Mouse (Mus musculus) heart, adult 8-10 months (tissue): ENCODE measurements around the gene Pnpla1. TPM values are rescaled to one million over a fixed set of nuclear protein-coding genes. Genes with fewer than 3 reads are reported as not detected.
"Not testable (repeated sequence)": the region's sequence is repeated elsewhere in the genome, so short reads cannot be mapped to it uniquely, and the experiment has no call there.

Source experiments
- DNase-seq: peaks from one replicate; pipeline ENCODE4 v3.0.0; 2022; ENCODE audit warnings: low spot score
- total RNA-seq, 4 experiments: library from RNA; stranded (reverse); gene quantifications; 2 replicates each; pipeline ENCODE4 v1.2.4; 2022

The Pnpla1 gene
- under 1 TPM in 2 of 4 experiments, not detected in 2; 0.05 to 0.11 TPM for total RNA-seq

DNA sequence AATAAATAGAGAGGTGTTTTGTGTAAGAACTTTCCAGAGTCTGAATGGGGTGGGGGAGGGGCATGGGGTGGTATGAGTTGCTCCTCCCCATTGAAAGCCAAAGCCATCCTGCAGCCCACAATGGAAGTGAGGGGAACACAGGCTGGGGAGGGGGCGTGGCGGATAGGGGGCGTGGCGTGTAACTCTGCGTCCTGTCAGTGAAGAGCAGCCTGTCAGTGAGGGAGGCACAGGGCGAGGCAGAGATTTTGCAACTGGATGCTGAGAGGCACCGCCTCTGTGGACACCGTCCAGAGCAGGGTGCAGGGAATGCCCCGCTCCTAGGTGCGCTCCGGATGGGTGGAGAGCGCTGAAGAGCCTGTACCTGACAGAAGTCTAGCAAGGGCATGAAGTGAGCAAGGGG, at the start of gene Pnpla1:
Gene Pnpla1 (plus strand): TSS at position 207 of the 400 bp plus-strand sequence.
- no peak for DNase-seq

GRCm38 (mm10) chr17:28808714-28809113, 49.5 kb upstream of the Pnpla1 start:
- no peak for DNase-seq

DNA sequence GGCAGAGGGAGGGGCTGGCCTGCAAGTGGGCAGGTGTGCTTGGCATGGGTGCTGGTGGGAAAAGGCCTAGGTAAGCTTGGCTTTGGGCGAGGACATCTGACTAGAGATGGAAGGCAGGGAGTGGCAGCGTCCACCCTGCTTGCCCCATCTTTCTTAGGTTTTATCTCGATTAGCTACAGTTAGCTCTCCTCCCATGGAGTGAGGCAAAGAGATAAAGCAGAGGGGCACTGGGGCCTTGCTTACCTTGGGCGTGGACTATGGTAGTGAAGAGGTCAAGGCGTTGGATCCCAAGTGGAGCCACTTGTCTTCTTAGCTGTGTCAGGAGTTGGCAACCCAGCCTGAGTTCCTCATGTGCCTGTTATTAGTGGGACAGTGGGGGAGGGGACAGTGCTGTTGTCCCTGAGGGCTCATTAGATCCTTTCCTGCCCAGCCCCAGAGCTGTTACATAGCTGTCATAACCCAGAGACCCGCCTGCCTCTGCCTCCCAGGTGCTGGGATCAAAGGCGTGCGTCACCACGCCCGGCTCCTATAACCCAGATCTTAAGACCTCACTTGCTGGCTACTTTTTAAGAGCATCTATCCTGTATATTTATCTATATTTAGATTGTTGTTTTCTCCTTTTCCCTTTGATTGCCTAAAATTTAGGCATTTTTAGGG, 48.9 kb upstream of the Pnpla1 start:
- no peak for DNase-seq

GRCm38 (mm10) chr17:28812345-28812744, 45.9 kb upstream of the Pnpla1 start:
- no peak for DNase-seq

DNA sequence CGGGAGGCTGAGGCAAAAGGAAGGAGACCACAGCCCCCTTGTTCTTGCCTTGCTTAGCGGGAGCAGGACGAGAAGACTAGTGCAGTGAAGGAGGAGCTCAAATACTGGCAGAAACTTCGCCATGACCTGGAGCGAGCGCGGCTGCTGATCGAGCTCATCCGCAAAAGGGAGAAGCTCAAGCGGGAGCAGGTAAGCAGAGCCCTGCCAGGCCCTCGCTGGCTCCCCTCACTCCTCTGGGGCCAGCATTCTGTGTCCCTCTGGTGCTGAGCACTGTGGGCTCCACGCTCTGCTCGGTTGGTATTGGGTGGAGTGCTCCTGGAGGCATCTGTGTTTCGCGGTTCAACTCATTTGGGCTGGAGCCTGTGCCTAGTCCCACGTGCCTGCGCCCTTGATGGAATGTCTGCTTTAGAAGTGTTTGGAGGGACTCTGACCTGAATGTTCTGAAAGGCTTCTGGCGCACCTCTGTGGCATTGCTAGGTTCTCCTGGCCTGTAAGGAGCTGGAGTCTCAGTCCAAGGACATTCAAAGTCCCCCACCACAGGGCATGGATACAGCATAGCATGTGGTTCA, 43.6 kb upstream of the Pnpla1 start:
- no peak for DNase-seq

DNA sequence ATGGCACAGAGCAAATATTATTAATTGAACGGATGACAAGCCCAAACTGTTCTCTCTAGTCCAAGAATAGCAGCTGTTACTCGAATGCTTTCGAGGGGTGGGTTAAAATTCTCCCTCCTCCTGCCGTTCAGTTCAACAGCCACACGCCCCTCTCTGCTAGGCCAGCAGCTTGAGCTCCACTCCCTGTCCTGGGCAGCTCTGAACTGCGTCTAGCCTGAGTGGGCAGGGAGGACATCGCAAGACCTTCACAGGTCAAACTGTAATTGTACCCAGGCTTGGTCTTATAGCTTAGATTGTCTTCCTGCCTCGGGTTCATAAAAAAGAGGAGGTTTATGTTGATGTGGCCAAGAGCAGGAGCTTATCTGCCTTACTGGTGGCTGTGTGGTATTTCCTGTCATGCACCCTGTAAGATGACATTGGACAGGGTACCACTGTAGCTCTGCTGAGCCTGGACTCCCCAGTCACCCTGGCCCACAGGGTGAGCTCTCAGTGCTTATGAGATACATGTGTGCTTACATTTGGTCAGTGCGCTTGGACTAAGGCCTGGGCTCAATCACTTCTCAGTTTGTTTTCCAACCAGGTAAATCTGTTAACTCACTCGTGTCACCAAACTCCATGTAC, 42.7 kb upstream of the Pnpla1 start:
- DNase-seq, result no peak

GRCm38 (mm10) chr17:28816326-28816725, 41.9 kb upstream of the Pnpla1 start:
- not testable (repeated sequence) for DNase-seq

- no peak for DNase-seq
These were observed 41.1 kb upstream of the Pnpla1 start for GRCm38 (mm10) chr17:28816875-28817811.

DNA sequence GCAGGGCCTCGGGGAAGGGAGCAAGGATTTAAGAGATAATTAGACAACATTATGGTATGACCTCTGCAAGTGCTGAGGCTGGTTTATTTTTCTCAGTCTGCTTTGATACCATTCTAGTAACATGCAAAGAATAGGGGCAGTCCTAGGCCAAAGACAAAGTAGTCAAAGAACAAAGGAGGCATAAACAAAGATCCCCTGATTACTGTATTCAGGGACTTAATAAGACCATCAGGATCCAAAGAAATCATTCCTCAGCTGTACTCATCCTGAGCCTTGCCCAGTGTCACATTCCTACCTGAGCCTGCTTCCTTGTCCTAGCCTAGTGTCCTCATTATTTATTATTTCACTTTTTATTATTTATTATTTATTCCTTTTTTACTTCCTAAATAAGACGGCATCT, 38.0 kb upstream of the Pnpla1 start:
- DNase-seq, result no peak

DNA sequence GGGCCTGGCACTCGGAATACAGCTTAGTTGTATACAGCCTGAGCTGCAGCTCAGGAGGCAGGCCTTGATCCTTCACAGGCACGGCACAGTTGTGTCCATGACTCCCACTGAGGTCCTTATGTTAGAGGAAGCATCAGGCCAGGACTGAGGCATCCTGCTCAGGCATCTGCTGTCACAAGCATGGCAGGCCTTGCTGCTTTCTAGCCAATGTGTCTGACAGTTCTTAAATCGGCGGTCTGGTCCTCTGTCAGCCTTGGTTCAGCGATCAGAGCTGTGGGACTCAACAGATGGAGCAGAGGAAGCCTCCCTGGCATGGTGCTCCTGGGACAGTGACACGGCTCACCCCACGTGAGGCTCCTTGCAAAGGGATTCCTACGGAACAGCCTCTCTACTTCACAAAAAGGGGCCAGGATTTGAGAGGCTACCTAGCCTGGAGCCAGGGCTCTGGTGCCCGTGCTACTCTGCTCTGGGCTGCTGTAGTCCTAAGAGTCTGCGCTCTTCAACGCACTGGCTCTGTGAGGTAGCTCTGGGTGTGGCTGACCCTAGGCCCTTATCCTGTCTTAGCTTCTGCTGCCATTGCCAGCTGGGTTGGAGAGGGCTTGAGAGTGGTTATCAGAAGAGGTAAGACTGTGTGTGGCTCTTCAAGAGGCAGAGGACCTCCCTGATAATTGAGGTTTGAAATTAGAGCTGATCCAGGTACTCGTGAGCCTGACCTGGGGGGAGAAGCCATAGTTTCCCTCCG, 35.0 kb upstream of the Pnpla1 start:
- DNase-seq, result no peak

DNA sequence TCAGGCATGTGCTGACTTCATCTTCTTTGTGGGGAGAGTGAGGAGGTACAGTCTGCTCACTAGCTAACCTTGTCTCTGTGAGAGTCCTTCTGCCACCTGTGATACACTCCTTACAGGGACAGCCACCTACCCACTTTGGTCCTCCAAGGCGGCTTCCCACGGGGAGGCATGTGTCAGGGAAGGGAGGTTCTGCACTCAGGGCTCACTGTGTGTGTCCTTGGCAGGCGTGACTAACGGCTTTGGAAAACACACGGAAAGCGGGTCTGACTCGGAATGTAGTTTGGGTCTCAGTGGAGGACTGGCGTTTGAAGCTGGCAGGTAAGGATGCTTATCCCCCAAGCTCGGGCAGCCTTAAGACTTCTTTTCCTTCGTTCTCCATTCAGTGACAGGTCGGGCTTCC, 34.5 kb upstream of the Pnpla1 start:
- DNase-seq, result no peak

GRCm38 (mm10) chr17:28824896-28825295, 33.3 kb upstream of the Pnpla1 start:
- DNase-seq, result no peak

DNA sequence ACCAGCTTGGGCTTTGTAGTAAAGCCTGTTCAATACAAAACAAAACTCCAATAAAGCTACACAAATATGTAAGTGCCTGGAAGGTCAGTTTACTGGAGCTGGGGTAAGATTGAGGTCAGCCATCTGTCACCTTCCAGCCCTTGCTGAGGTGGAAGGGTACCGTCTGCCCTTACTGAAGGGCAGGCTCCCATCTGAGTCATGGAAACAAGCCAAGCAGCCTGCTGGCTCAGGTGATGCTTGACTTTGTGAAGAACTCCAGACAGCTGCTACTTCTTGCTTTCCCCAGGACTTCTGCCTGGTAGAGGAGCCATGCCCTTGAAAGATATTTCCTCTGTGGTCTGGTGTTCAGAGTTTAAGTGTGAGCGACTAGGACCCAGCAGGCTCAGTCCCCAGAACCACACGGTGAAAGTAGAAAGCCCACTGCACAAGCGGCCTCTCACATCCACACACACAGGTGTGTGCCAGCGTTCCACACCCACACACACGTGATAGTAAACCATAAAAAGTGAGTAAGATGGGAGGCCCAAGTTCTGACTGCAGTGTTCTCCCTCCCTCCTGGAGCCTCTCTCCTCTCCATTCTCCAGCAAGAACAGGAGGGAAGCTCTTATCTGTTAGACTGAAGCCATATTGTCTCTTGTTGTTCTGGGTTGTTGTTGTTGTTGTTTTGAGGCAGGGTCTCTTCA, 32.7 kb upstream of the Pnpla1 start:
- no peak for DNase-seq

- DNase-seq, result no peak
These were observed 30.5 kb upstream of the Pnpla1 start for GRCm38 (mm10) chr17:28827665-28828231.

GRCm38 (mm10) chr17:28829120-28829519, 29.1 kb upstream of the Pnpla1 start:
- DNase-seq, result no peak

- DNase-seq, result no peak
These were observed 27.1 kb upstream of the Pnpla1 start for GRCm38 (mm10) chr17:28831065-28831464.

GRCm38 (mm10) chr17:28832040-28832439, 26.2 kb upstream of the Pnpla1 start:
- no peak for DNase-seq

DNA sequence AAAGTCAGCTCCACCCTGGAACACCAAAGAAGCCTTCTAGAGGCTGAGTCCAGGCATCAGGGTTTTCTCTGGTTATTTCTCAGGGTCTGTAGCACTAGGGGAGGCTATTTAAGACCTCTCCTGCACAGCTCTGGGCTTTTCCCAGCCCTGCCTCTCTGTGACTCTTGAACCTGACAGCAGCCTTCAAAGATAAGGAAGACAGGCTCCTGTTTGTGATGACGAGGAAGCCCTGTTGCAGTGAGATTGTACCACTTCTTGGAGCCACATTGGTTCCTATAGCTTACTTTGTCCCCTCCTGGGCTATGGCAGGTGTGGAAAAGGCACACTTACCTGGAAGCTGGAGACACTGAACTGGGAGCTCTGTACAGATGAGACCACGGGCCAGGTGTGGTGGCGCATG, 25.3 kb upstream of the Pnpla1 start:
- no peak for DNase-seq

DNA sequence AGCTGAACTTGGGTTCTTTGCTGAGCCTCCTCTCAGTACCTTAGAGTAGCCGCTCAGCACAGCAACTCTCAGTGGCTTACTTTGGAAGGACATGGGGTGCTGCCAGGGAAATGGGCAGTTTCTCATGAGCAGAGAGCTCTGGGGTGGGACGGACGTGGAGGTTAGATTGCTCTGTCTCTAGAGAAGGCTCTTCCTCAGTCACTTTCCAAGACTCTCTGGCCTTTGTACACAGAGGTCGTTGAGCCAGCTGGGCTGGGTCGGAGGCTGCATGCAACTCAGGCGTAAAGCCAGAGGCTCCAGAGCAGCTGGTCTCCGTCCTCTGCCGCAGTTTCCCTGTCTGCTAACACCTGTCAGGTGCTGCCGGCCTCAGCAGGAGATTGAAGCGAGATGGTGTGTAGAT, 23.5 kb upstream of the Pnpla1 start:
- peak; percentile 9 for DNase-seq

GRCm38 (mm10) chr17:28837840-28838239, 20.4 kb upstream of the Pnpla1 start:
- no peak for DNase-seq
